In the genomic region with DNA sequence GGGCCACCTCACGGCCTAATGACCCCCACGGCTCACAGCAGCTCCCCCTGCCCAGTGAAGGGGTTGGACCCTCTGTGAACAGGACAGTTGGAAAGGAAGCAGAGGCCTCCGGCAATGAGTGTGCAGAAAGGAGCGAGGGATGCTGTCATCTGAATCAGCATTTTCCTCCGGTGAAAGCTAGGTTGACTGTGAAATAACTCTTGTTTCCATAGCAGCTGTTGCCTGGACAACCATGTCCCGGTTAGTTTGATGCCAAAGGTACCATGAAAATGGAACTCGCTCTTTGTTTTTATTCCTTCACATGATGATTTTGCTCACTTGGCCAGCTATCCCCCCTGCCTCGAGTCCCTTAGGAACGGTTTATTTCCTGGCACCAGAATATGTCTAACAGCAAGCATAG, we compare ENCODE assay signal across 12 mouse cellular contexts. TPM values are rescaled to one million over a fixed set of nuclear protein-coding genes. Genes with fewer than 3 reads are reported as not detected.
DNase-seq lines count a peak whose midpoint lies in the region; ATAC-seq and TF ChIP-seq lines count a peak whose summit lies in the region.
"Had no signal": no experiment of that assay in that cellular context is flagged by ENCODE, and none has a peak within 500 bp of the region (broad histone marks: within the 10 kb centered on the region; RNA-seq: fewer than 3 reads in every experiment).

No protein-coding gene starts in this region.

- no peak for ATAC-seq in lung, embryonic 14.5 days (ENCODE audit: insufficient read depth)
- ATAC-seq in frontal cortex, adult (ENCODE audit: low TSS enrichment), result peak; percentile 29
- no peak for ATAC-seq in liver, embryonic 11.5 days (replicated peaks; ENCODE audit: low FRiP score)

- WGBS in lung, embryonic 14.5 days, result 63% methylated on average over 9 of the region's 9 CpGs
- WGBS in liver, embryonic 11.5 days, result 67% methylated on average over 9 of the region's 9 CpGs

- H3K4me1 ChIP-seq in lung, embryonic 14.5 days (ENCODE audit: insufficient read depth), result no peaks in the 10 kb centered on the region
- H3K4me1 ChIP-seq in liver, embryonic 11.5 days (replicated peaks; ENCODE audit: control insufficient read depth, insufficient read depth, low read length), result peaks cover 7% of the 10 kb centered on the region

- H3K4me2 ChIP-seq in lung, embryonic 14.5 days, result no peak overlapping the region
- no peak overlapping the region for H3K4me2 ChIP-seq in liver, embryonic 11.5 days

- no peaks in the 10 kb centered on the region for H3K36me3 ChIP-seq in lung, embryonic 14.5 days (ENCODE audit: insufficient read depth)
- H3K36me3 ChIP-seq in liver, embryonic 11.5 days (ENCODE audit: control insufficient read depth, insufficient read depth, low read length), result no peaks in the 10 kb centered on the region

- H3K4me3 ChIP-seq in lung, embryonic 14.5 days (ENCODE audit: low read depth, low read length), result no peak overlapping the region
- H3K4me3 ChIP-seq in liver, embryonic 11.5 days (ENCODE audit: low read depth, low read length), result no peak overlapping the region
- H3K4me3 ChIP-seq: heart, adult 2 months had no signal

- DNase-seq in lung, embryonic 14.5 days, result peak; percentile 21
- DNase-seq in lung, postnatal 36 days, result no peak
- DNase-seq in left cerebral cortex, adult 9 months (ENCODE audit: low spot score in 2 of 2), result peak; percentile 79 to 90
- DNase-seq in right cerebral cortex, postnatal 14 days, result peak; percentile 68
- DNase-seq in liver, embryonic 11.5 days (ENCODE audit: low spot score), result no peak
- DNase-seq in thymus, postnatal 0 days (ENCODE audit: low spot score), result no peak
- no peak for DNase-seq in kidney, postnatal 25 days
- DNase-seq: heart, adult 2 months; kidney, adult 8-10 months had no signal

- peaks cover 7% of the 10 kb centered on the region for H3K27me3 ChIP-seq in lung, embryonic 14.5 days (ENCODE audit: insufficient read depth, low read length)
- peaks cover 28% of the 10 kb centered on the region for H3K27me3 ChIP-seq in liver, embryonic 11.5 days (replicated peaks; ENCODE audit: control insufficient read depth, insufficient read depth, low read length)

- no peaks in the 10 kb centered on the region for H3K9me3 ChIP-seq in lung, embryonic 14.5 days (ENCODE audit: low read depth, low read length)
- H3K9me3 ChIP-seq in liver, embryonic 11.5 days (ENCODE audit: control insufficient read depth, low read length), result no peaks in the 10 kb centered on the region

- H3K27ac ChIP-seq in lung, embryonic 14.5 days (ENCODE audit: low read depth), result no peak overlapping the region
- no peak overlapping the region for H3K27ac ChIP-seq in liver, embryonic 11.5 days (ENCODE audit: low read depth, low read length)
- H3K27ac ChIP-seq: heart, adult 2 months; liver, embryonic 14.5 days; stomach, postnatal 0 days had no signal

- H3K9ac ChIP-seq in lung, embryonic 14.5 days, result no peak overlapping the region
- no peak overlapping the region for H3K9ac ChIP-seq in liver, embryonic 11.5 days (ENCODE audit: low read depth, low read length)
- H3K9ac ChIP-seq: liver, embryonic 14.5 days had no signal

- no peak for TF ChIP-seq CTCF in lung, embryonic 14.5 days (IDR thresholded peaks at IDR 0.05; ENCODE audit: low read depth)

RNA-seq across cellular contexts. Expression of gene Setd6, which starts 15.4 kb away (rescaled TPM):
- polyA plus RNA-seq in lung, embryonic 14.5 days (2014; fragmentation: Nextera tagmentation; extraction: Ambion mirVana), result 19.9 and 20.4 TPM in 2 replicates
- 34.1 and 36.0 TPM in 2 replicates for polyA plus RNA-seq in liver, embryonic 11.5 days (2014; fragmentation: Nextera tagmentation; extraction: Ambion mirVana)
- 19.7 and 20.4 TPM in 2 replicates for polyA plus RNA-seq in thymus, postnatal 0 days (2015; fragmentation: Nextera tagmentation; extraction: Ambion mirVana)

RNA-seq across cellular contexts. Expression of gene Ndrg4, which starts 23.5 kb away (rescaled TPM):
- 11.4 and 14.6 TPM in 2 replicates for polyA plus RNA-seq in lung, embryonic 14.5 days (2014; fragmentation: Nextera tagmentation; extraction: Ambion mirVana)
- polyA plus RNA-seq in liver, embryonic 11.5 days (2014; fragmentation: Nextera tagmentation; extraction: Ambion mirVana), result 3.8 and 4.7 TPM in 2 replicates
- 3.2 and 4.1 TPM in 2 replicates for polyA plus RNA-seq in thymus, postnatal 0 days (2015; fragmentation: Nextera tagmentation; extraction: Ambion mirVana)

Comparison
In these comparisons a context has a peak if more than half of its experiments do, and no peak if none do; other contexts are left out.
1. DNase-seq: peak in lung, embryonic 14.5 days (single experiment), left cerebral cortex, adult 9 months (2 of 2) and right cerebral cortex, postnatal 14 days (single experiment); none in lung, postnatal 36 days (single experiment), liver, embryonic 11.5 days (single experiment), thymus, postnatal 0 days (single experiment) and kidney, postnatal 25 days (0 of 2).